27 mouse cellular contexts compared by ENCODE assay signal in genomic region chr16:20690774-20691173, GRCm38 (mm10). TPM values are rescaled to one million over a fixed set of nuclear protein-coding genes. Genes with fewer than 3 reads are reported as not detected.
A peak's percentile ranks its signal among the peaks of the same experiment; 100 is the strongest.
DNase-seq lines count a peak whose midpoint lies in the region; ATAC-seq and TF ChIP-seq lines count a peak whose summit lies in the region.
"Had no signal": no experiment of that assay in that cellular context is flagged by ENCODE, and none has a peak within 500 bp of the region (broad histone marks: within the 10 kb centered on the region; RNA-seq: fewer than 3 reads in every experiment).

No protein-coding gene starts in this region.

- H3K36me3 ChIP-seq in liver, embryonic 12.5 days, result peaks cover 69% of the 10 kb centered on the region
- H3K36me3 ChIP-seq in ES-Bruce4 (ENCODE audit: control insufficient read depth, insufficient read depth, low read length, poor library complexity, severe bottlenecking), result peaks cover 50% of the 10 kb centered on the region
- peaks cover 56% of the 10 kb centered on the region for H3K36me3 ChIP-seq in liver, embryonic 14.5 days (replicated peaks; ENCODE audit: control insufficient read depth, insufficient read depth, low read depth)

- ATAC-seq in liver, embryonic 12.5 days, result no peak
- no peak for ATAC-seq in liver, embryonic 14.5 days (ENCODE audit: insufficient read depth)
- peak; percentile 42 for ATAC-seq in megakaryocyte-erythroid progenitor cell, adult 5-6 weeks (replicated peaks; ENCODE audit: low FRiP score, low TSS enrichment, poor library complexity, severe bottlenecking)
- ATAC-seq: CD4-positive, CD25-positive, alpha-beta regulatory T cell, adult 4 months; forebrain, embryonic 15.5 days; hindbrain, embryonic 16.5 days had no signal

- TF ChIP-seq CTCF in ES-Bruce4 (IDR thresholded peaks at IDR 0.05; ENCODE audit: low read depth, low read length), result no peak
- TF ChIP-seq CTCF in liver, embryonic 14.5 days (IDR thresholded peaks at IDR 0.05; ENCODE audit: low read depth), result no peak

- no peaks in the 10 kb centered on the region for H3K9me3 ChIP-seq in liver, embryonic 12.5 days (replicated peaks)
- H3K9me3 ChIP-seq in ES-Bruce4 (replicated peaks; ENCODE audit: control insufficient read depth, insufficient read depth, low read length, poor library complexity, severe bottlenecking), result no peaks in the 10 kb centered on the region
- no peaks in the 10 kb centered on the region for H3K9me3 ChIP-seq in liver, embryonic 14.5 days (ENCODE audit: control insufficient read depth, low read length)
- H3K9me3 ChIP-seq: embryonic facial prominence, embryonic 10.5 days; embryonic facial prominence, embryonic 13.5 days; forebrain, embryonic 12.5 days; forebrain, embryonic 15.5 days; G1E; heart, embryonic 12.5 days; heart, embryonic 15.5 days; hindbrain, embryonic 10.5 days; hindbrain, embryonic 13.5 days had no signal

- 56% methylated on average over 3 of the region's 3 CpGs for WGBS in liver, embryonic 12.5 days (ENCODE audit: insufficient replicate concordance)
- 48% methylated on average over 3 of the region's 3 CpGs for WGBS in liver, embryonic 14.5 days (ENCODE audit: insufficient replicate concordance)

- DNase-seq in liver, result no peak
- DNase-seq in liver, embryonic 14.5 days (ENCODE audit: low read depth in 3 of 3, low spot score in 3 of 3), result no peak
- DNase-seq in retina, postnatal 1 day, result no peak
- no peak for DNase-seq in thymus, adult 18-20 months
- DNase-seq: adrenal gland, adult 2 months; adrenal gland, postnatal 14 days; cerebellum, adult 11 months; cerebellum, adult 8-10 months; embryo, embryonic 11 days; heart, adult 18-20 months; heart, postnatal 10 days; heart, postnatal 36 days had no signal

- H3K27me3 ChIP-seq in liver, embryonic 12.5 days (replicated peaks), result peaks cover 24% of the 10 kb centered on the region
- H3K27me3 ChIP-seq in ES-Bruce4 (ENCODE audit: control insufficient read depth, insufficient read depth, low read length, poor library complexity, severe bottlenecking), result no peaks in the 10 kb centered on the region
- peaks cover 19% of the 10 kb centered on the region for H3K27me3 ChIP-seq in liver, embryonic 14.5 days (ENCODE audit: control insufficient read depth, insufficient read depth, low read length)
- H3K27me3 ChIP-seq: forebrain, embryonic 12.5 days; forebrain, embryonic 15.5 days; heart, embryonic 12.5 days; heart, embryonic 15.5 days; hindbrain, embryonic 13.5 days had no signal

- TF ChIP-seq EP300 in ES-Bruce4 (IDR thresholded peaks at IDR 0.05; ENCODE audit: insufficient read depth, low read depth, low read length), result no peak
- TF ChIP-seq EP300 in liver, embryonic 14.5 days (IDR thresholded peaks at IDR 0.05; ENCODE audit: low read depth), result 0 out of 2 replicates have a peak, but pooled peaks have one; percentile 36

- H3K9ac ChIP-seq in liver, embryonic 12.5 days, result no peak overlapping the region
- H3K9ac ChIP-seq in ES-Bruce4 (ENCODE audit: low read depth, poor library complexity, severe bottlenecking), result no peak overlapping the region
- no peak overlapping the region for H3K9ac ChIP-seq in liver, embryonic 14.5 days (replicated peaks)
- H3K9ac ChIP-seq: embryonic facial prominence, embryonic 13.5 days; forebrain, embryonic 12.5 days; forebrain, embryonic 15.5 days; heart, embryonic 12.5 days; heart, embryonic 15.5 days; hindbrain, embryonic 13.5 days had no signal

- no peak overlapping the region for H3K4me3 ChIP-seq in liver, embryonic 12.5 days
- no peak overlapping the region for H3K4me3 ChIP-seq in ES-Bruce4 (ENCODE audit: low read depth, low read length)
- no peak overlapping the region for H3K4me3 ChIP-seq in liver, embryonic 14.5 days (ENCODE audit: insufficient read depth in 1 of 2, low read depth in 2 of 2, low read length in 2 of 2)
- H3K4me3 ChIP-seq: embryonic facial prominence, embryonic 10.5 days; embryonic facial prominence, embryonic 13.5 days; erythroblast, embryonic 14.5 days; forebrain, embryonic 12.5 days; forebrain, embryonic 15.5 days; heart, embryonic 12.5 days; heart, embryonic 15.5 days; hindbrain, embryonic 10.5 days; hindbrain, embryonic 13.5 days had no signal

- TF ChIP-seq POLR2A in ES-Bruce4 (IDR thresholded peaks at IDR 0.05; ENCODE audit: insufficient read depth, low read length), result no peak

- no peak overlapping the region for H3K4me2 ChIP-seq in liver, embryonic 12.5 days
- no peak overlapping the region for H3K4me2 ChIP-seq in liver, embryonic 14.5 days (ENCODE audit: low read depth)
- H3K4me2 ChIP-seq: embryonic facial prominence, embryonic 13.5 days; forebrain, embryonic 12.5 days; forebrain, embryonic 15.5 days; heart, embryonic 12.5 days; heart, embryonic 15.5 days; hindbrain, embryonic 13.5 days had no signal

- H3K27ac ChIP-seq in liver, embryonic 12.5 days, result peak overlapping the region; percentile 23; the same call in 1 of the 2 replicates
- H3K27ac ChIP-seq in ES-Bruce4 (ENCODE audit: insufficient read depth, low read length), result 0 out of 2 replicates have a peak overlapping the region, but pooled peaks have one; percentile 26
- H3K27ac ChIP-seq in liver, embryonic 14.5 days, result no peak overlapping the region
- H3K27ac ChIP-seq: embryonic facial prominence, embryonic 10.5 days; embryonic facial prominence, embryonic 13.5 days; forebrain, embryonic 12.5 days; forebrain, embryonic 15.5 days; heart, embryonic 15.5 days; hindbrain, embryonic 10.5 days; hindbrain, embryonic 13.5 days had no signal

- H3K4me1 ChIP-seq in liver, embryonic 12.5 days, result peaks cover 67% of the 10 kb centered on the region
- peaks cover 3% of the 10 kb centered on the region for H3K4me1 ChIP-seq in ES-Bruce4 (ENCODE audit: control insufficient read depth, insufficient read depth, low read length)
- peaks cover 3 to 6% of the 10 kb centered on the region in 2 experiments for H3K4me1 ChIP-seq in liver, embryonic 14.5 days (replicated peaks; ENCODE audit: control insufficient read depth in 2 of 2, insufficient read depth in 2 of 2, low read length in 1 of 2)

RNA-seq across cellular contexts. Expression of gene Fam131a, which starts 2.3 kb away (rescaled TPM):
- polyA plus RNA-seq in liver, embryonic 12.5 days (2016; fragmentation: Nextera tagmentation; extraction: Ambion mirVana), result 2.1 and 2.6 TPM in 2 replicates
- polyA plus RNA-seq in ES-Bruce4 (2011; ENCODE audit: insufficient read depth, insufficient read length, low read depth, missing spikeins), result 5.9 and 7.1 TPM in 2 replicates
- polyA plus RNA-seq in liver, embryonic 14.5 days (2012; rRNA removed), result 1.0 and 1.4 TPM in 2 replicates
- 1.3 TPM in 2 replicates for polyA plus RNA-seq in liver, embryonic 14.5 days (2014; fragmentation: Nextera tagmentation; extraction: Ambion mirVana)
- not detected in 2 replicates for total RNA-seq in megakaryocyte-erythroid progenitor cell, adult 5-6 weeks (2014; fragmentation: Nextera tagmentation)
- total RNA-seq in megakaryocyte-erythroid progenitor cell, adult 5-6 weeks (2017), result 0.85 TPM in 1 of 2 replicates, not detected in the other

RNA-seq across cellular contexts. Expression of gene Eif4g1, which starts 22.7 kb away (rescaled TPM):
- 180 and 187 TPM in 2 replicates for polyA plus RNA-seq in liver, embryonic 12.5 days (2016; fragmentation: Nextera tagmentation; extraction: Ambion mirVana)
- 462 and 483 TPM in 2 replicates for polyA plus RNA-seq in ES-Bruce4 (2011; ENCODE audit: insufficient read depth, insufficient read length, low read depth, missing spikeins)
- polyA plus RNA-seq in liver, embryonic 14.5 days (2012; rRNA removed), result 76.0 and 101 TPM in 2 replicates
- polyA plus RNA-seq in liver, embryonic 14.5 days (2014; fragmentation: Nextera tagmentation; extraction: Ambion mirVana), result 65.1 and 76.7 TPM in 2 replicates
- total RNA-seq in megakaryocyte-erythroid progenitor cell, adult 5-6 weeks (2014; fragmentation: Nextera tagmentation), result 287 and 336 TPM in 2 replicates
- 332 and 405 TPM in 2 replicates for total RNA-seq in megakaryocyte-erythroid progenitor cell, adult 5-6 weeks (2017)

RNA-seq across cellular contexts. Expression of gene Polr2h, which starts 26.7 kb away (rescaled TPM):
- polyA plus RNA-seq in liver, embryonic 12.5 days (2016; fragmentation: Nextera tagmentation; extraction: Ambion mirVana), result 66.1 and 68.4 TPM in 2 replicates
- 90.6 and 94.5 TPM in 2 replicates for polyA plus RNA-seq in ES-Bruce4 (2011; ENCODE audit: insufficient read depth, insufficient read length, low read depth, missing spikeins)
- 21.5 and 30.1 TPM in 2 replicates for polyA plus RNA-seq in liver, embryonic 14.5 days (2012; rRNA removed)
- 45.4 and 49.6 TPM in 2 replicates for polyA plus RNA-seq in liver, embryonic 14.5 days (2014; fragmentation: Nextera tagmentation; extraction: Ambion mirVana)
- 81.4 and 97.1 TPM in 2 replicates for total RNA-seq in megakaryocyte-erythroid progenitor cell, adult 5-6 weeks (2014; fragmentation: Nextera tagmentation)
- 103 and 142 TPM in 2 replicates for total RNA-seq in megakaryocyte-erythroid progenitor cell, adult 5-6 weeks (2017)

RNA-seq across cellular contexts. Expression of gene Clcn2, which starts 26.8 kb away (rescaled TPM):
- 14.0 and 14.5 TPM in 2 replicates for polyA plus RNA-seq in liver, embryonic 12.5 days (2016; fragmentation: Nextera tagmentation; extraction: Ambion mirVana)
- 8.8 and 10.2 TPM in 2 replicates for polyA plus RNA-seq in ES-Bruce4 (2011; ENCODE audit: insufficient read depth, insufficient read length, low read depth, missing spikeins)
- polyA plus RNA-seq in liver, embryonic 14.5 days (2012; rRNA removed), result 16.7 and 20.9 TPM in 2 replicates
- 4.9 and 5.6 TPM in 2 replicates for polyA plus RNA-seq in liver, embryonic 14.5 days (2014; fragmentation: Nextera tagmentation; extraction: Ambion mirVana)
- total RNA-seq in megakaryocyte-erythroid progenitor cell, adult 5-6 weeks (2014; fragmentation: Nextera tagmentation), result 16.7 and 29.1 TPM in 2 replicates
- total RNA-seq in megakaryocyte-erythroid progenitor cell, adult 5-6 weeks (2017), result 4.9 and 8.0 TPM in 2 replicates

RNA-seq across cellular contexts. Expression of gene Psmd2, which starts 39.3 kb away (rescaled TPM):
- 277 and 289 TPM in 2 replicates for polyA plus RNA-seq in liver, embryonic 12.5 days (2016; fragmentation: Nextera tagmentation; extraction: Ambion mirVana)
- 276 and 288 TPM in 2 replicates for polyA plus RNA-seq in ES-Bruce4 (2011; ENCODE audit: insufficient read depth, insufficient read length, low read depth, missing spikeins)
- polyA plus RNA-seq in liver, embryonic 14.5 days (2012; rRNA removed), result 61.5 and 89.2 TPM in 2 replicates
- 162 and 165 TPM in 2 replicates for polyA plus RNA-seq in liver, embryonic 14.5 days (2014; fragmentation: Nextera tagmentation; extraction: Ambion mirVana)
- 234 and 246 TPM in 2 replicates for total RNA-seq in megakaryocyte-erythroid progenitor cell, adult 5-6 weeks (2014; fragmentation: Nextera tagmentation)
- total RNA-seq in megakaryocyte-erythroid progenitor cell, adult 5-6 weeks (2017), result 233 and 271 TPM in 2 replicates
